Mouse (Mus musculus): Measurements from ENCODE around the gene Gm21887.
"Not testable (repeated sequence)": the region's sequence is repeated elsewhere in the genome, so short reads cannot be mapped to it uniquely, and the experiment has no call there.

DNA sequence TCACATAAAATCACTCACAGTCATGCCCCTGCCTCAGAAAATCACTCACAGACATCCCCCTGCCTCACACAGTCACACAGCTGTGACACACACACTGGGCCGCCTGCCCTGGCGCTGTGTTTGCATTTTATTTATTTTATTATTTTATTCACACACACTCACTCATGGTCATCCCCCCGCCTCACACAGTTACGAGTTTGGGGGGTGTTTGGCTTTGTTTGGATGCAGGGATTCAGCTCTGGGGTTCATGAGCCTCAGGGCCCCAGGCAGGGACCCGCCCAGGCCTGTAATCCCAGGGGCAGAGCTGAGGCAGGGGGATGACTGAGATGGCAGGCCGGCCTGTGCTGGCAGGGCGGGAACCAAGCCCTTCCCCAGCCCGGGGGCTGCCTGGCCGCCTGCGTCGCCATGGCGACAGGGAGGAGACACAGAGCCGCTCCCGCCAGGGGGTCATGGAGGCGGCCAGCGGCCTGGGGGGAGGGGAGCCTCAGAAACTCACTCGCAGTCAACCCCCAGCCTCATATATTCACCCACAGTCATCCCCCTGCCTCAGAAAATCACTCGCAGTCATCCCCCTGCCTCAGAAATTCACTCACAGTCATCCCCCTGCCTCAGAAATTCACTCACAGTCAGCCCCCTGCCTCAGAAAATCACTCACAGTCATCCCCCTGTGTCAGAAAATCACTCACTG is 6.8 kb upstream of the Gm21887 start:
- not testable (repeated sequence) for TF ChIP-seq CTCF (conservative IDR thresholded peaks at IDR 0.05 in 1 of 2, IDR thresholded peaks at IDR 0.05 in 1 of 2; ENCODE audit: low read depth in 2 of 2, low read length in 2 of 2); KAT2A (IDR thresholded peaks at IDR 0.05; ENCODE audit: insufficient replicate concordance, low read length); RAD21 (IDR thresholded peaks at IDR 0.05; ENCODE audit: low read depth, low read length); MYC (IDR thresholded peaks at IDR 0.05; ENCODE audit: low read depth, low read length); EP300 (IDR thresholded peaks at IDR 0.05; ENCODE audit: low read length); RCOR1 (conservative IDR thresholded peaks at IDR 0.05; ENCODE audit: low read depth, low read length); ZC3H11A (IDR thresholded peaks at IDR 0.05; ENCODE audit: low read depth, low read length)
